Mouse (Mus musculus): ENCODE data around the gene Cwc25.

- TF ChIP-seq TAL1 (IDR thresholded peaks at IDR 0.05; ENCODE audit: low read length) = no peak
- TF ChIP-seq GATA1 (IDR thresholded peaks at IDR 0.05; ENCODE audit: low read length) = no peak
Observed at GRCm38 (mm10) chr11:97799146-97799993, 33.0 kb upstream of the Cwc25 start.

Measured in erythroblast, embryonic 14.5 days (primary cell).